Mouse (Mus musculus) right cerebral cortex, postnatal 36 days (tissue): Measurements from ENCODE around the gene Dnm3.
"Not testable (repeated sequence)": the region's sequence is repeated elsewhere in the genome, so short reads cannot be mapped to it uniquely, and the experiment has no call there.

Experiments used
- DNase-seq, 2 experiments: peaks; one replicate each; pipeline ENCODE4 v3.0.0; 2022; ENCODE audit warnings: low spot score in 2 of 2, mixed read lengths in 1 of 2

Gene Dnm3

DNA sequence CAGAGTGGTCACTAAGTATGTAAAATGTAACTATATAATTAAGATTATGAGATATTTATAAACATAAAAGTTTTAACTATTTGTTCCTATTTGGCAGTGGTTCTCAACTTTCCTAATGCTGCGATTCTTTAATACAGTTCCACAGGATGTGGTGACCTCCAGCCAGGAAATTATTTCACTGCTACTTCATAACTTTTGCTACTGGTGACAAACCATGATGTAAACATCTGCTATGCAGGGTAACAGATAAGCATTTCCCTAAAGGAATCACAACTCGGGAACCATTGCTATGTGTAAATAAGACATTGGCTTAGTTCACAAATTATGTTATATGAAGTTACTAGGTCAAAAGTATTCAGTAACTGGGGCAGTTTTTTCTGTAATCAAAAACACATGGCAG lies 48.9 kb downstream of the Dnm3 start:
- no peak for DNase-seq

DNA sequence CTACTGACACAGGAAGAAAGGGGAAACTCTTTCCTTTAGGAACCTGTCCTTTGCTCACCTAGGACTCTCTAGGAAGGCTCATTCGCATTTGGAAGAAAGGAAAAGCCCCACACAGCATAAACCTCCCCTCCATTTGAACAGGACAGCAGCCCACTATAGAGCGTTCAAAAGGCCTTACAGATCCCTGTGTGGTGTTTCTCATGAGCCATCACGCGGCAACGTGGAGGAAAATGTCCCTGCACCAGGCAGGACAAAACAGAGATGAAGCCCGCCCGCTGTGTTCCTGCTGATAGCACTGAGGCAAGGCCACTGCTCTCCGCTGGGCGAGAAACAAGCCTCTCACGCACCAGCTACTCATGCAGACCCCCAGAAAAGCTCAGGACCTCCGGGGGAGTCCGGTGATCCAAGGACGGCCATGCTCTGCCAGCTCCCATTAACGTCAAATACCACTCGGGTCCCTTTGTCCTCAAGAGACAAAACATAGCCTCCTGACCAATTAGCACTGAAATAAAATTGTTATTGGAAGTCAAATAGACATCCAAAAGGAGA lies 51.8 kb downstream of the Dnm3 start:
- no peak for DNase-seq

DNA sequence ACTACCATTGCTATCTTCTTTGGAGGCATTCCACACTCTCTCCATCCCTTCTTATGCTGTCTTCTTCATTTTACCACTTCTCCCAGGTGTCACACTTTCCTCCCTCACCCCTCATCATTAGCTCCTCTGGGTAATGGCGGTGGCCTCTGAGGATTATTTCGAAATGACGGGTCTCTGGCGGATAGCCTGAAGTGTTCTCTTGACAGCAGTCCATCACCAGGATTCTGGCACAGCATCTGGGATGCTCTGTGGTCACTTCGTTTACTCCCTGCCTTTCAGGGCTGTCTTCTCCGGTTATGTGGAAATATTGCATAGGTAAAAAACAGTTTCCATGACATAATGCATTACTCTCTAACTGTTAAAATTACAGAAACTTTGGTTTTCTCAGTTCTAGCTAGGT lies 55.0 kb downstream of the Dnm3 start:
- no peak for DNase-seq

DNA sequence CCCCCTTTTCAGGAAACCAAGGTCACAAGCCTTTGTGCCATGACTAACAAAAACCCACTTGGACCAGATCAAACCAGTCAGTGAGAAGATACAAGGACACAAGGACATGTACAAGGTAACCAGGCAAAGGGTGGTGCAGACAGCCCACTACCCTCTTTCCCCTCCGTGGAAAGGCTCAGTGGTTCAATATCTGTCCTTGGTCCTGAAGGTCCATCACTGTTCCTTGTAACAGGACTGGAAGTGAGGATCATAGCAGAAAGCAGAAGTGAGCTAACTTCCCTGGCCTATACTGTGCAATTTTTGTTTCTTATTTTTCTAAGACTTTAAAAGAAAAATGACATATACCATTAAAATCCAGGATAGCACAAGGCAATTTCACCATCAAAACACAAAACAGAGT lies 64.0 kb downstream of the Dnm3 start:
- DNase-seq = no peak

DNA sequence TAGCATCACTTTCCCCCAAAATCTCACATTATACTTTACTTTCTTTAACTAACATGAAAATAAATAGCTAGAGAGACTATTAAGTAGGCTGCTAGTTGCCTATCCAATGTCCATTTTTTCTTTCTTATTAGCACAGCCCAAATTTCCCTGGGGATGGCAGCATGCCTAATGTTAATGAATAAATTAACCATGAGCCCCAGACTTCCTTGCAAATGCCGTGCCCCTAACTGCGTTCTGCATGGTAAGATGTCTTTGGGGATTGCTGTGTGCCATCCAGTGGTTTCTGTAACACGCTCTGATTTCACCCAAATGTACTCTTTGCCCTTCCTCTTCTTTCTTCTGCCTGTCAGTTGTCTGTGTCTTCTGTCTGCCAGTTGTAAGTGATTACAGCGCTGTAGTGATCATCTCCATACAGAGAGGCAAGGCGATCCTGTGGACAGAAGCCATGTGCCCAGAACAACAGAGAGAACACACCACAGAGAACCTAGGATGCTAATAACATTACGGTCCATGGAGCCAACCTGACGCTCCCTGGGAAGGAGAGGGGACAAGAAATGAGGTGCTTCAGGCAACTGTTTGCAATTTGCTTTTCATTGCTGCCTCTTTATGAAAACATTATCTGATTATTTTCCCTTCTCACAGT lies 64.9 kb downstream of the Dnm3 start:
- DNase-seq = no peak

DNA sequence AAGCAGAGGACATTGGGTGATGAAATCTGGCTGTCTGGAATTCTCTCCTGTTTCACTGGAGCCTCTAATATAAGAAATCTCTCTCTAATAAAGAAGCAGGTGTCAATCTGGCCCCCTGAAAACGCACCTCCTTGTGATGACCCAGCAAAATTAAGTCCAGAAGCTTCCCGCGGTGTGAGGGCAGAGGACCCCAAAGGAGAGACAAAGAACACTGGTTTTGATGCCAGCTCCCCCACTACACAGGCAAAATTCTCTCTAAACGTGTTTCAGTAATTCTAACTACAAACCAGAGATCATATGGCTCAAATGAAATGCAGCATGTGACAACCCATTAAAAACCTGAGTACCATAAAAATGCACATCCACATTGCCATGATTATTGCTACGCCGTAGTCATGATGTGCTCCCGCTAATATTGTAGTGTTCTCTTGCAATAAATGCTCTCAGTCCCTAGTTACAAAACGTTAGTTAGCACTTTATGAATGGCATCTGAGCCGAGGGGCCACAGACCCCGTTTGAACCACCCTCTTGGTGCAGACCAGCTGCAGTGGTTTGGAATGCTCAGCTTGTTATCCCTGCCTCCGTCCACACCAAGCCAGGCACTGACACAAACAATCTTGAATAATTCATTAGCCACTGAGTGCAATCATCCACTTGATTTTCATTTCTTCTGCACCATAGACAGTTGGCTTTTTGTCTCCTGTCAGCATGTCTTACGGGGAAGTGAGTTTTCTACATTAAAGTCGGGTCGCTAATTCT lies 67.4 kb downstream of the Dnm3 start:
- DNase-seq = no peak

DNA sequence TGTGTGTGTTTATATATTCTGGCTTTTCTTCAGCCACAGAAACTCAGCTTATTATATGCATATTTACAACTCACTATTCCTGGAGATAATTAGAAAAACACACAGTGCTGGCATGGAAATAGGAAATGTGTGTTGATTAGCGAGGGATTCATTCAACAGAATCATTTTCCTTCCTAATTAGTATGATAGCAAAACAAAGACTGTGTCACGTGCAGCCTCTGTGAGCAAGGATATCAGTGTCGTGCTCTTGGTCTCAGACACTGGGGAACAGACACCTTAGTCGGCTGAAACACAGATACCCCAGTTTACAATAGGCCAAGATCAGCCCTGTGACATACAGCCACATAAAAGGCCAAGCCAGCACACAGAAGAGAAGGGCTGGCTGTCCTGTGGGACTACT lies 83.3 kb downstream of the Dnm3 start:
- no peak for DNase-seq

DNA sequence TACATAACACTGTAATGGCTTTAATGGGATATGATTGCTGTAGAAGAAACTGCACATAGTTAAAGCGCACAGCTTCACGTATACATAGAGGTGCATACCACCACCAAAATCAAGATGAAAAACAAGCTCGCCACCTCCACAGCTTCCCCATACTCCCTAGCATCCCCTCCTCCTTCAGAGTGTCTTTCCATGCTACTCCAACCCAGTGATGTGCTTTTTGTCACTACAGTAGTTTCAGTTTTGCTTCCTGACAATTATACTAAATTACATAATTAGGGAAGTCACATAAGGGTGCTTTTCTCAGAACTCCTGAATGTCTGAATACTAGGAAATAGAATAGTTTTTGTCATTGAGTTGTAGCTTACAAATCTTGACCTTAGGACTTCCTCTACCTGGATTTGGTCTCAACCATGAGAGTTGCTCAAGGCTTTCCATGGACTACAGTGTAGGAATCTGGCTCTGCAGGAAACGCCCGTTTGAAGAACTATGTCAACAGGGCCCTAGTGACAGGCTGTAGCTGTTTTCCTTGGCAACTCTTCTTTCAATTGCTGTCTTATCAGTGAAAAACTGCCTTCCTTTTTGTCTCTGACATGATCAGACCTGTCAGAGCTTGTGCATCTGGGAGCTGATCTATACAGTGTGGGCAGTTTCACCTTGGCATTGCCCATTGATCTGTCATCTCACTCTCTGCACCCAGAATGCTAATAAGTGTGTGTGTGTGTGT lies 89.2 kb downstream of the Dnm3 start:
- DNase-seq = no peak

DNA sequence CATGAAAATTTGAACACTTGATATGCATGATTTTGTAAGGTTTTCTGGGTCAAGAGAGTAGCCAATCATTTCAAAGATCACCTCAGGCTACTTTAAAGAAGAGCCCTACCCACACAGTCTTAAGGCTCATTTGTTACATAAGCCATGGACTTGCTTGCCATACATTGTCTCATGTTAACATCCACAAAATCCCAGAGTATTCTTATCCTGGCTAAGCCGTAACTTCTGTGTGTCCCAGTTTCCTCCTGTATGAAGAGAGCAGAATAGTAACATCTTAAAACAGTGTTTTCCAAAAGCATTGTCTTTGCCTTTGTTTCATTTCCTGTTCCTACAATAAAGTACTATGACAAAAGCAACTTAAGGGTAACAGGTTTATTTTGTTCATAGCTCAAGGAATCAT lies 104.8 kb downstream of the Dnm3 start:
- DNase-seq = not testable (repeated sequence)

DNA sequence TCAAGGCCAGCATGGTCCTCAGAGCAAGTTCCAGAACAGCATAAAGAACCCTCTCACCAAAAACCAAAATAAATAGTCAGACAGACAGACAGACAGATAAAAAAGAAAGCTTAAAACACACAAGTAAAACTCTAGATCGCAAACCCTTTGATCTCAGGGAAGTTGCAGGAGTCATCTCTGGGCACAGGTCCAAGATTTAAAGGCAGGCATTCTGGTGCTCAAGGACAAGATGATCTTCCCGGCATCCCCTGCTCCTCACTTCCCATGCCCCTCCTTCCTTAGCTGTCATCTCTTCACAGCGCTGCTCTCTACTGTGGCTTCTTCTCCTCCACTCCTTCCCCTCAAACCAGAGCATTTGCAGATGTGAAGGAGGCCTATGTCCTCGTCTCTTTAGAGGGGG lies 108.1 kb downstream of the Dnm3 start:
- no peak for DNase-seq

DNA sequence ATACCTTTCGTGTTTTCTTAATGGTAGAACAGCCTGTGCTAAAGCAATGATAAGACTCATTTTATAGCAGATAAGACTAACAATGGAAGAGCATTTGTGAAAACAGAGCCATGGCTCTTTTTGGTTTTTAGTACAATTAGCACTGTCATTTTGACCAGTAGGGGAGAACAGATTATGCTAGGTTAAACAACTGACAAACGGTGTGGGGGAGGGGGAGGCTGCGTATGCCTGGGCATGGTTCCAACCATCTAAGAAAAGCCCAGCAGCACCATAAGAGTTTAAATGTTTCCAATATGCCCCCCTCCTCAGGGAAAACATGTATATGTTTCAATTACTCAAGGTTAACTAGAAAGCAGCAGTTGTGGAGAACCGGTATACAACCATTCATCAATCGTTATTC lies 115.9 kb downstream of the Dnm3 start:
- peak in 1 of 2 experiments; percentile 25 for DNase-seq

DNA sequence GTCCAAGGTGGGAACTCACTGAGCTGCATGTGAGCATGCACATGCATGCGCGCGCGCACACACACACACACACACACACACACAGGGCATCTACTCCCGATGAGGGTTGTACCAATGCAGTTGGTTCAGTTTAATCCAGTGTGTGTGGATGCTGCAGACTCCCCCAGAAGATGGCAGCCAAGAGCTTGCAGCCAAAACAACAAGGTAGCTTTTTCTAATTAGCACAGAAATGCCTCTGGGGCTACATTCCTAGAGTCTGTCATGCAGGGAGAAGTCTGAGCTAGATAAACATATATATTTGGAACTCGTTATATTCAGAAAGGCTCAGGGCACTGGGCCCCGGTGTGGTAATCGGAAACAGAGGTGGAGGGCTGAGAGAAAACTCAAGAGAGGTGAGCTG lies 118.6 kb downstream of the Dnm3 start:
- DNase-seq = peak; percentile 45

DNA sequence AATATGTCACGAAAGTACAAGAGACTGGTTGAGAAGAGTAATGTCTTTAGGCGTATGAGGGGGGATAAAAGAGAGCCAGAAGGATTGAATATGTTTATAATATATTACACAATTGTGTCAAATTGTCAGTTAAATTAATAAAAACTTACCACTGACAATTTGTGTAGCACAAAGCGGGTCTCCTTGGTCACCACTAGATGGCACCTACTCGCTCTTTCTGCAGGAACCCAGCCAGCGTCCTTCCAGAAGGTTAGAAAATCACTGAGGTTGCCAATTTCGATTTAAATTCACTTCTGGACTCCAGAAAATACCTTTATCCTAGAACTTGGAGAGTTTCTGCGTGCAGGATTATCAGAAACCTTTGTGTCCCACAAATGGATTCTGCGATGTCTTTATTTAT lies 119.8 kb downstream of the Dnm3 start:
- no peak for DNase-seq

DNA sequence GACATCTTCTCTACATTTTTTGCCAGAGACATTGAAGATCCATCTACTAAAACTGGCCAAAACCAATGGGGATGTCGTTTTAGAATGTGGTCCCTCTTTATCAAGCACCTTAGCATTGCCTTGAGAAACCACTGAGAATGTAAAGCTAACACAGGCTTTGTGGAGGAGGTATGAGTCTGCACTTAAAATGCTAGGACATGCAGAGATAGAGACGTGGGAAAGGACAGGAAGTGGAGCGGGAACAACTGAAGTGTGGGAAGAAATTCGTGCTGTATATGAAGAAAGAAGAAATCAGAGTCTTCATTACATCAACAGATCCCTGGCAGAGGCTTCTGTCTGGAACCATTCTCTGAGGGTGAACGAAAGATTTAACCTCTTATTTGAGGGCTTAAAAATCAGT lies 121.4 kb downstream of the Dnm3 start:
- peak in 1 of 2 experiments; percentile 34 for DNase-seq

DNA sequence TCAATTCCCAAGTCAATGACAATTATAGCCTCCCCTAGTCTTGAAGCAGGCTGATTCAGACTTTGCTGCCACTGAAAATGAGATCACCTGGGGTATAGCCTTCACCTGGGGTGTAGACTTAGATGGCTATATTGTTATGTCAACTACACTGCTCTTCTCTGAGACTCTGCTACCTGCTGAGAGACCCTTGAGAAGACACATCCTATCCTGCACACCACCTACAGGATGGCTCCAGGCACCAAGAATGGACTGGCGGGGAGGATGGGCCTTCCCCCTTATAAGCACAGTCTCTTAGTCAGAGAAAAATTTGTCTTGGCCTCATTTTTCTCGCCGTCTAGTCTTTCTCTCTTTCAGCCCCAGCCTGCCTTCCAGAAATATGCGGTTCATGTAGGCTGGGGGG lies 123.1 kb downstream of the Dnm3 start:
- DNase-seq = no peak

DNA sequence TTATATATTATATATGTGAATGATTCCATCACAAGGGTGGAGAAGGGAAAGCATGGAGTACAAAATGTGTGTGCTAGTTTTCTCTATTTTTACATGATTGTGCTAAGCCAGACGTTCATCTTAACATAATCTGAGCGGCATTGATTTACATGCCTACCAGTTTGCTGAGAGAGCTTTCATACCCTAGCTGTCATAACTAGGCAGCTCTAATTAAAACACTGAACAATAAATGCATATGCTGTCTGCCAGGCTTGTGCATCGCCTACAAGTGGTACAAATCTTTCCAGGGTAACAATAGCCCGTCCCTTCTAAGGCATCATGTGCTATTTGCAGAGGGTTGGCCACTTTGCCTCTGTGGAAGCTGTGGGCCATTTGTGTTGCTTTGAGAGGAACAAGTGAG lies 124.0 kb downstream of the Dnm3 start:
- DNase-seq = no peak

DNA sequence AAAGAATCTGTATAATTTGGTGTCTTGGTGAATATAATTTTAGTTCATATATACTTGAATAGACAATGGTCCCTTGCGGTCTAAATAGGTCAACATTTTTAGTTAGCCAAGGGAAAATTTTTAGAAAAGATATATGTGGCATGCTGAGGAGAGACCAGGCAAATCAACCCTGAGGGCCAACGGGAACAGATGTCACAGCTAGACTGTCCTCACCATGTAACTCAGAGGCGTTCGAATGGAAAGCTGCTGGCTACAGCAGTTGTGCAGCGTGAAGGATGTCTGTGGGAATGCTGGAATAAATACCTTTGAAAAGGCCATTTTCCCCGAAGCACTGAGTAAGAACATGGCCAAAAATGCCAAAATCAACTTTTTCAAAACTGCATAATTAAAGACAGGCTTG lies 128.5 kb downstream of the Dnm3 start:
- no peak for DNase-seq

DNA sequence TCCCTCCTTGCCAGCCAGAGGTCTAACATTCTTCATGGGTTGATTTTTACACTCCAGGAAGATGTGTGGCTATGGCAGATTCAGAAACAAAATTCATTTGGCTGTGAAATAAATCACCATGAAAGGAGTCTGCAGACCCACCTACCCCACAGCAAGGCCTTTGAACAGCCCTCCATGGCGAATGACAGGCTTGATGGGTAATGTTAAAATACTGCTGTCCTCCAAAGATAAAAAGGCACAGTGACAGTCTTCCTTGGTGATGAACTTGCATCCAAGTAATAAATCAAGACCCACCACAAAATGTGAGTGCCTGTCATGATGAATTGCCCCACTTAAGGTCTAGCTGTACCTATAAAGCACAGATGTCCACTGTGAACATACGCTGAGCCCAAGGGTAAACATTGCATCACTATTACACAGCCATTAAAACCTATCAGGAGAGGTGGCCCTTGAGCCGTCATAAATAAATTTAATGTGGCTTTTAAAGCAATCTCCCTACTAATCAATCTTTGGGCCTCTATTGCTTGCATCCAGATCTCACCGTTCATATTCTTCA lies 131.3 kb downstream of the Dnm3 start:
- DNase-seq = no peak

DNA sequence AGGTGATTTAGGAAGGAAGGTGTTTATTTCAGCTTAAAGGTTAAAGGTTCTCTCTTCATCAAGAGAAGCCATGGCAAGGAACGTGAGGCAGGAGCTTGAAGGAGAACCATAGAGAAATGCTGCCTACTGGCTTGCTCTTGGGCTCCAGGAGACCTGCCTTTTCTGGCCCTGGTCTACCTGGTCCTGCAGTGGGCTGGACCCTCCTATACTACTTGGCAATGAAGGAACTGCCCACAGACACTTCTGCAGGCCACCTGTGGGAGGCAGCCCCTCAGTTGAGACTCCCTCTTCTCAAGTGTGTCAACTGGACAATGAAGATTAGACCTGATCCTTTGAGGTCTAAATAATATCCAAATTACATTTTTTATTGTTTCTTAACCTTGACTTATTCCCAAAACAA lies 140.7 kb downstream of the Dnm3 start:
- no peak for DNase-seq

DNA sequence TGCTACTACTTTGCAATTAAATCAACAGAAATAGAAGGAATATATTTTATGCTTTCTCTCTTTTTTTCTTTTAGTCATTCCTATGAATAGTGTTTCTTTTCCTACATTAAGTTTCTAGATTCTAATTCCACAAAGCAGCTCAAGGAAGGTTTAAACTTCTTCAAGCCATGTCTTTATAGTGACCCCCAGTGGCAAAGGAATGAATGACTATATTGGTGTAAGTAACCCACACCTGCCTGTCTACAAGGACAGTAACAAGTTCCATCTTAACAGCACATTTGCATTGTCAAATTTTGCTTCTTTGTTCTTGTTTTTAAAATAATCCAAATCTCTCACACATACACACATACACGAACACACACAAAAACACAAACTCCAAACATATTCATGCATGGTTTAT lies 141.2 kb downstream of the Dnm3 start:
- no peak for DNase-seq

DNA sequence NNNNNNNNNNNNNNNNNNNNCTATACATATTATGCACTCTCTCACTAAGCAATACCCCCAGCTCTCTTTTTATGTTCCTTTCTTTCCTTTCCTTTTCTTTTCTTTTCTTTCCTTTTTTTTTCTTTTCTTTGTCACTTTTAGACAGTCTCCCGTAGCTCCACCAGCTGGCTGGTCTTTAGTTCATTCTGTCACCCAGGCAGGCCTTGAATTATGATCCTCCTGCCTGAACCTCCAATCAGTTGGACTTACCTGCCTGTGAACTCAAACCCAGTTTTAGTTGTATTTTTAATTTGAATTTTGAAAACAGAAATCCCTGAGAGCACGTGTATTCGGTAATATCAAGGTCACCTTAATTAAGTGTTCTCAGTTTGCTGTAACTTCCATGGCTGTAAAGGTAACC lies 141.6 kb downstream of the Dnm3 start:
- no peak for DNase-seq

DNA sequence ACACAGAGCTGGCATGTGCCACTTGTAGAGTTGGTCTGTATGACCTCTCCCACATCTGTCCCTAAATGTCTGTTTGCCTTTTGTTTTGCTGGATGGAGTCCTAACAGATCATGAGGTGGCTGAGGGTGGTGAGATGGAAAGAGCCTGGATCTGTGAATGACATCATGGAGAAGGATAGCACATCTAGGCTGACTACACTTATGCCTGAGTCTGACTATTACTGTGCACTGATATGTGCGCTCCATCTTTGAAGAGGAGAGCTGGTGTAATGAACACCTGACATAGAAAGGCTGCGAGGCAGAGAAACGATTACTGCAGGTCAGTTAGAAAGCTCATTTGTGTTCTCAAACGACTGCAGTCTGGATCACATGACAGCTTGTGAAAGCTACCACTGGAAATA lies 149.2 kb downstream of the Dnm3 start:
- no peak for DNase-seq
